Mouse (Mus musculus) spleen, postnatal 4 days (tissue): ENCODE data around the gene Frzb.
"Not testable (repeated sequence)": the region's sequence is repeated elsewhere in the genome, so short reads cannot be mapped to it uniquely, and the experiment has no call there.

ENCODE experiments used
- DNase-seq, 2 experiments: peaks; one replicate each; pipeline ENCODE4 v3.0.0; 2022; ENCODE audit warnings: low spot score in 2 of 2

Gene Frzb

GRCm38 (mm10) chr2:80447291-80447791 lies at the start of gene Frzb:
TSS of gene Frzb (minus strand) at chr2:80447625.
- DNase-seq = no peak

GRCm38 (mm10) chr2:80495304-80495703 lies 47.9 kb upstream of the Frzb start:
- DNase-seq = not testable (repeated sequence)

GRCm38 (mm10) chr2:80486851-80487250 lies 39.4 kb upstream of the Frzb start:
- no peak for DNase-seq

- DNase-seq = no peak
Observed at GRCm38 (mm10) chr2:80484951-80485350, 37.5 kb upstream of the Frzb start.

DNA sequence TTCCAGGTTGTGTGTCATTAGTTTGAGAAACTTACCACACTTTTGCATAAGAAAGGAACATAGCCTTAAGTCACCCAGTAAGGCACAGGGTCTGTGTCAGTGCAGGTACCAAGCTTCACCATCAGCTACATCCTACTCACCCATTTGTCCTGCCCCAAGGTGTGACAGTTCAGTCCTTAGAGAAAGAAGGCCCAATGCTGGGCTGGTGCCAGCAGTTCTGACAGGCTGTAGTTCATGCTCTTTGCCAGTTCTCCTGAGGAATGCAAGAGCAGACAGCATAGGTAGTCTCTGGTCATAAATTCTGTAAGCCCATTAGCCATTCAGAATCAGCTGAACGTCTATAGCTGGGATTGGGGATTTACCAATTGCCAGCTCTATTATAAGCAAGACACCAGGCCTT lies 28.4 kb upstream of the Frzb start:
- no peak for DNase-seq

- no peak for DNase-seq
Observed at GRCm38 (mm10) chr2:80474247-80474796, 26.9 kb upstream of the Frzb start.

DNA sequence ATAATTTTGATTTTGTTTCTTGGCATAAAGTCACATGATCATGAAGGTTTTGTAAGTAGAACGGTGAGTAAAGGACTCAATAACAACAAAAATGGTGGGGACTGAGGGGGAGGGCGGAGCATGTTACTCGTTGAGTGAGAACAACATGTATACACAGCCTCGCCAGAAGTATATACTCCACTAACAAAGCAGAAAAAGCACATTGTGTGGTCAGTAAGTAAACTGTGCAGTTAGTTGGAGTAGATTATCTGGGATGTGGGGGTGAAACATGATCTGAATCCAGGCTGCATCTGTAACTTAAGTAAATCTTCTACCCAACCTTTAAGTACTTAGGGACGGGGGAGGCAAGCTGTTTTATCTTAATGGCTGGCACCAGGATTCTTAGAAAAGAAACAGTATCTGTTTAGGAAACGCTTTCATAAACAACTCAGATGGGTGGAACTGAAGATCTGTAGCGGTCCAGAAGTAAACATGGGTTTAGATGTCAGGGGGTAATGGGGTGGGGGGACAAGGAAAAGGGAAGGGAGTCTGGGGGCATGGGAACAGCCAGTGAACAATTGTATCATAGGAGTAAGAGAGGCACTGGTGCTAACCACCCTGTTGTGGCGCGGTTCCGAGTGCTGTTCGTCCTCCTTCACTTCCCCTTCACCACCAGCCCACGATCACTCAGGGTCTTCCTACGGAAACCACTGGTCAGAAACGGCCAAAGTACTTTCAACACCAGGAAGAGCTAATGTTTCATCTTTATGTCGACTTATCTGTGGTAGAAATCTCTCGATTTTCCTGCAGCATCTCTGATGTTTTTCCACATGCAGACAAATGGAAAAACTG lies 18.8 kb upstream of the Frzb start:
- no peak for DNase-seq

DNA sequence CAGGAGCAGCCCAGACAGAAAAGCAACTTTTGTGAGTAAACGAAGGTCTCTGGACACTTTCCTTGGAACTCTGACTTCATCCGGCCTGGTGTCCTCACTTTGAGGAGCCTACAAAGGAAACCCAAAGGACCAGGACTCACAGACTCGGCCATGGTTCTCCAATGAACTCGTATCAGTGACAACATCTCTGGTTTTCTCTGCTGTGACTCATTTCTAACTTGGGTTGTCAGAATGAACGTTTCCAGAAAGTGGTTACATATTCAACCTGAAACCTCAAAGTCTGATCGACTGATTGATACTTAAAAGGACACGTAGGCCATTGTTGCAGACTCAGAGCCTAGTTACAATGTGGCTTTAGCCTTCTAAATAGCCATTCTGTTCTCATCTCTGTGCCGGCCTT lies 14.4 kb upstream of the Frzb start:
- no peak for DNase-seq

- no peak for DNase-seq
Observed at GRCm38 (mm10) chr2:80448231-80448630, 806 bp upstream of the Frzb start.

GRCm38 (mm10) chr2:80446308-80447151 lies 895 bp downstream of the Frzb start:
- DNase-seq = peak in 1 of 2 experiments; percentile 61

DNA sequence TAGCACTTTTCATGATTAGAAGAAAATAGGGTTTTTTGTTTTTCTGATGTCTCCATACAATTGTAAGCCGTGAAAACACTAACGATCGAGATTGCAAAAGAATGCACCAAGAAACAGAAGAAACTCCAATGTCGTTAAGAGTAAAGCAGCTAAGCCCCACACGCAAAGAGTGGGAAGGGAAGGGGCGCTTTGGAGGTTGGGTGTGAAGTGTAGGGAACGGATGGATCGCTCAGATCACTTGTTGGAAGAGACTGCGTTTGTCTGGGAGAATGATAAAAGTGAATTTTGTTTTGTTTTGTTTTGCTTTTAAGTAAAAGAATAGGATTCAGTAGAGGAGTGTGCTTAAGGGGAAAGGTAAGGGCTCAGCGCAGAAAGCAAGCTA lies 1.5 kb downstream of the Frzb start:
- no peak for DNase-seq

DNA sequence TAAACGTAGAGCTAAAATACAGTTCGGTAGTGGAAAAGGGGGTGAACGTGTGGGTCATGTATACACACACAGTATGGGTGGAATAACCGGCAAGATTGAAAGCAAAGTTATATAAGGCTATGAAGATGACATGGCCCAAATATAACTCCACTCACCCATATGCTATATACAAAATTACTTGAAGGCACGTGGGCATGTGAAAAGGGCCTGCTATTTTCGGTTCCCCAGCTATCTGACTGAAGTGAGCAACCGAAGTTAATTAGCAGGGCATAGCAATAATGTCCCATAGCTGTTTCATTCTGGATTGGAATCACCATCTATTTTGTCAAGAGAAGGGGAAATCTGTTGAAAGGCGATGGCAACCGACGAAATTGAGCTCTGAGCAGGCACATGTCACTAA lies 1.9 kb downstream of the Frzb start:
- DNase-seq = no peak

GRCm38 (mm10) chr2:80444418-80445365 lies 2.7 kb downstream of the Frzb start:
- no peak for DNase-seq

GRCm38 (mm10) chr2:80443962-80444361 lies 3.5 kb downstream of the Frzb start:
- no peak for DNase-seq

GRCm38 (mm10) chr2:80441386-80441785 lies 6.0 kb downstream of the Frzb start:
- DNase-seq = no peak

- no peak for DNase-seq
Observed at GRCm38 (mm10) chr2:80438854-80439253, 8.6 kb downstream of the Frzb start.

GRCm38 (mm10) chr2:80437401-80437800 lies 10.0 kb downstream of the Frzb start:
- DNase-seq = no peak

DNA sequence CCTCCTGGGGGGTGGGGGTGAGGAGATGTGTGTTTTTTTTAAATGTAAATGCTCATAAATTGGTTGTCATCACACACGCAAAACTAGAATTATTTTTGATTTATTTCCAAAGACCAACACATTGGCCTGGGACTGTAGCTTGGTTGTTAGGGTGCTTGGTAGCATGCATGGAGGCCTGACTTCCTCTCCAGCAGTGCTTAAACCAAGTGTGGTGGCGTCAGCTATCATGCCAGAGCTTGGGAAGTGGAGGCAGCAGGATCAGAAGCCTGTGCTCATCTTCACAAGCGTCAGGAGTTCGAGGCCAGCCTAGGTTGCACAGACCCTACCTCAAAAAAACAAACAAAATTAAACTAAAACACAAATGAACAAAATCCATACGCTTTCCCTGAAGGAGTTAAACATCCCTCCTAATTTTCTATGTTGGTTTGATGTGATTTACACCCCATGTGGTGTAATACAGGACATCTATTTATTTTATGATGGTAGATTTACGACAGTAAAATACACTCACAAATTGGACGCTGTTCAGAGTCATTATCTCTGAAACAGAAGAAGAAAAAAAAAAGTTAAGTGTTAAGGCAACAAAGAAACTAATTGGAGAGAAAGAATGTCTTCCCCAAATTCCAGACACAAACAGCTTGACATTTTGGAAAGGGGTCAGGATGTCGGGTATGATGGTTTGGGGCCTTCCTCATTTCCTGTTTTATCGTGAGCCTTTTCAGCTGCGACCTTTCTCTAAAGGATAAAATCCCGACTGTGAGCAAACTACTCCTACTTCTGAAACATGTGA lies 12.4 kb downstream of the Frzb start:
- DNase-seq = no peak

DNA sequence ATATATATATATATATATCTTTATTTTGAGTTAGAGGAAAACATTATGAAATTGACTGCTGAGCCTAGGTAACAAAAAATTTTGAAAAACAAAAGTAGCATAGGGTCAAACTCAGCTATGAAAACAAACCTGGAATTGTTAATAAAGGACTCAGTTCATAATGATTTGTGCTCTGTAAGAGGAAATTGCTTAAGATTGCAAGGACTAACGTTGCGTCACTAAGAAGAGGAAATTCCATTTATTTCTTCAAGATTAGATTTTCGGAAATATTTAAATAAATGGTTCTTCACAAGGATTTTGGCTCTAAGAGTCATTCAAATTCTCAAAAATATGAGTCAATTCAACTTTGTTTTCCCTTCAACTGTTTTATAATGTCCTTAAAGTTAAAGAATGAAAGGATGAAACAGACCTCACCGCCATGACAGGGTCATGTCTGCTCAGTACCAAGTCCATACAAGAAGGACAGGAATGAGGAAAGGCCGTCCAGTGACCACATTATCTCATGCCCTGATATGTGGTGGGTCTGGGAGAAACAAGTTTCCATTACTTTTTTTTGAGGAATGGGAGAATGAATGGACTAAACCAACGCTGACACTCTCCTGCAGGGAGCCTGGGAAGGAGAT lies 14.1 kb downstream of the Frzb start:
- no peak for DNase-seq
